Comparison of ENCODE assay signal across 21 mouse cellular contexts in the genomic region with DNA sequence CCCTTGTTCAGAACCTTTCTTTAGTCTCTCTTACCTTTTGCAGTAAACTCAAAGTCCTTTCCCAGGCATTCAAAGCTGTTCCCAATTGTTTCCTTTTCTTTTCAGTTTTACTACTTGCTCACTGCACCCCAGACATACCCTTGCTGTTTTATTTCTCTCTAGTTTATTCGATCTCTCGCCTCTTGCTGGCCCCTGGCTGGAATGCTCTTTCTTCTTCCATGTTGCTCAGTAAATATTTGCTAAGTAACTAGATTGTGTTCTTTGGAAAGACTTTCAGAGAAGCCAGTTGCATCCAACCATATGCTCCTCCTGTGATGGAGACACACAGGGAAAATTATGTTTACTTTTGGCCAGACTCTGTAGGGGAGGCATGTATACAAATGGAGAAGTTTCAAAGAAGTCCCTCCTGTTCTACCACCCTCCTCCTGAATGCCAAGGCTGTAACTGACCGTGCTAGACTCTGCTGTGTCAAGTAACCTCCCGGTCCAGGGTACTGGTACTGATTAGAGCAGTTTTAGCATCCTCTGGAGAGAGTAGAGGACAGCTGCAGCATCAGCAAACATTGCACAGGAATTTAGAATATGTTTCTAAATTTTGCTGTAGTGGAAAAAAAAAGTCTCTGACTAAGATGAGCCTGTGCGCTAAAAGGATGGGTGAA. TPM values are rescaled to one million over a fixed set of nuclear protein-coding genes. Genes with fewer than 3 reads are reported as not detected.
DNase-seq lines count a peak whose midpoint lies in the region; ATAC-seq and TF ChIP-seq lines count a peak whose summit lies in the region.
"Had no signal": no experiment of that assay in that cellular context is flagged by ENCODE, and none has a peak within 500 bp of the region (broad histone marks: within the 10 kb centered on the region; RNA-seq: fewer than 3 reads in every experiment).

No protein-coding gene starts in this region.

- no peaks in the 10 kb centered on the region for H3K36me3 ChIP-seq in heart, postnatal 0 days (replicated peaks; ENCODE audit: control insufficient read depth, insufficient read depth, low read length)
- no peaks in the 10 kb centered on the region for H3K36me3 ChIP-seq in lung, embryonic 14.5 days (ENCODE audit: insufficient read depth)
- no peaks in the 10 kb centered on the region for H3K36me3 ChIP-seq in embryonic facial prominence, embryonic 14.5 days (ENCODE audit: control insufficient read depth, insufficient read depth, low read length)
- no peaks in the 10 kb centered on the region for H3K36me3 ChIP-seq in limb, embryonic 13.5 days
- H3K36me3 ChIP-seq in thymus, adult 2 months (ENCODE audit: control insufficient read depth, insufficient read depth, low read length), result no peaks in the 10 kb centered on the region
- H3K36me3 ChIP-seq: embryonic facial prominence, embryonic 12.5 days; heart, embryonic 10.5 days; hindbrain, embryonic 10.5 days; liver, embryonic 12.5 days; lung, embryonic 15.5 days; midbrain, embryonic 13.5 days had no signal

- DNase-seq in heart, postnatal 0 days (ENCODE audit: low spot score), result peak; percentile 37
- no peak for DNase-seq in heart, postnatal 4 days
- DNase-seq in lung, embryonic 14.5 days, result peak; percentile 44
- no peak for DNase-seq in lung, adult 18-20 months
- DNase-seq in embryonic facial prominence, embryonic 14.5 days (ENCODE audit: low spot score), result peak; percentile 52
- no peak for DNase-seq in thymus, adult 2 months
- DNase-seq in cerebellum, postnatal 10 days, result no peak
- DNase-seq: adrenal gland, postnatal 25 days; cerebellum, adult 9-10 months; gastrocnemius, postnatal 10 days; left cerebral cortex, postnatal 4 days; right cerebral cortex, postnatal 14 days had no signal

- peaks cover 22% of the 10 kb centered on the region for H3K4me1 ChIP-seq in heart, postnatal 0 days (ENCODE audit: control insufficient read depth, insufficient read depth)
- peaks cover 21% of the 10 kb centered on the region; the same call in 1 of the 2 replicates for H3K4me1 ChIP-seq in lung, embryonic 14.5 days (ENCODE audit: insufficient read depth)
- peaks cover 7% of the 10 kb centered on the region for H3K4me1 ChIP-seq in embryonic facial prominence, embryonic 14.5 days (ENCODE audit: control insufficient read depth, insufficient read depth, low read length)
- H3K4me1 ChIP-seq in limb, embryonic 13.5 days, result peaks cover 12% of the 10 kb centered on the region
- no peaks in the 10 kb centered on the region for H3K4me1 ChIP-seq in thymus, adult 2 months (replicated peaks; ENCODE audit: control insufficient read depth, insufficient read depth, low read length)
- H3K4me1 ChIP-seq: hindbrain, embryonic 10.5 days; liver, embryonic 12.5 days; midbrain, embryonic 13.5 days had no signal

- no peaks in the 10 kb centered on the region for H3K9me3 ChIP-seq in heart, postnatal 0 days (replicated peaks; ENCODE audit: control insufficient read depth, low read length)
- H3K9me3 ChIP-seq in lung, embryonic 14.5 days (ENCODE audit: low read depth, low read length), result no peaks in the 10 kb centered on the region
- no peaks in the 10 kb centered on the region for H3K9me3 ChIP-seq in embryonic facial prominence, embryonic 14.5 days (ENCODE audit: control insufficient read depth, low read length)
- H3K9me3 ChIP-seq in limb, embryonic 13.5 days, result no peaks in the 10 kb centered on the region
- H3K9me3 ChIP-seq: embryonic facial prominence, embryonic 12.5 days; heart, embryonic 10.5 days; hindbrain, embryonic 10.5 days; liver, embryonic 12.5 days; lung, embryonic 15.5 days; midbrain, embryonic 13.5 days had no signal

- H3K27me3 ChIP-seq in heart, postnatal 0 days (ENCODE audit: control insufficient read depth, insufficient read depth, low read length), result no peaks in the 10 kb centered on the region
- no peaks in the 10 kb centered on the region for H3K27me3 ChIP-seq in lung, embryonic 14.5 days (ENCODE audit: insufficient read depth, low read length)
- H3K27me3 ChIP-seq in embryonic facial prominence, embryonic 14.5 days (replicated peaks; ENCODE audit: control insufficient read depth, insufficient read depth, low read length), result no peaks in the 10 kb centered on the region
- no peaks in the 10 kb centered on the region for H3K27me3 ChIP-seq in limb, embryonic 13.5 days
- H3K27me3 ChIP-seq in thymus, adult 2 months (ENCODE audit: control insufficient read depth, insufficient read depth, low read length), result no peaks in the 10 kb centered on the region
- H3K27me3 ChIP-seq: embryonic facial prominence, embryonic 12.5 days; lung, embryonic 15.5 days; midbrain, embryonic 13.5 days had no signal

- H3K9ac ChIP-seq in heart, postnatal 0 days (replicated peaks; ENCODE audit: low read depth, low read length), result no peak overlapping the region
- H3K9ac ChIP-seq in lung, embryonic 14.5 days, result no peak overlapping the region
- no peak overlapping the region for H3K9ac ChIP-seq in embryonic facial prominence, embryonic 14.5 days (ENCODE audit: low read depth, low read length)
- no peak overlapping the region for H3K9ac ChIP-seq in limb, embryonic 13.5 days
- H3K9ac ChIP-seq: embryonic facial prominence, embryonic 12.5 days; liver, embryonic 12.5 days; lung, embryonic 15.5 days; midbrain, embryonic 13.5 days had no signal

- no peak for TF ChIP-seq CTCF in heart, postnatal 0 days (IDR thresholded peaks at IDR 0.05; ENCODE audit: low read depth)
- TF ChIP-seq CTCF in lung, embryonic 14.5 days (IDR thresholded peaks at IDR 0.05; ENCODE audit: low read depth), result no peak
- no peak for TF ChIP-seq CTCF in thymus, adult 2 months (IDR thresholded peaks at IDR 0.05; ENCODE audit: borderline replicate concordance, control insufficient read depth, extremely low read depth, insufficient read depth, low read length, poor library complexity)

- TF ChIP-seq POLR2A in thymus, adult 2 months (IDR thresholded peaks at IDR 0.05; ENCODE audit: control insufficient read depth, extremely low read depth, insufficient read depth, low read length, poor library complexity), result no peak

- WGBS in heart, postnatal 0 days, result 55% methylated on average over 5 of the region's 5 CpGs
- WGBS in lung, embryonic 14.5 days, result 33% methylated on average over 5 of the region's 5 CpGs
- 42% methylated on average over 5 of the region's 5 CpGs for WGBS in embryonic facial prominence, embryonic 14.5 days
- WGBS in limb, embryonic 13.5 days, result 36% methylated on average over 5 of the region's 5 CpGs
- 90% methylated on average over 5 of the region's 5 CpGs for WGBS in thymus, adult 2 months

- no peak for ATAC-seq in heart, postnatal 0 days (ENCODE audit: insufficient read depth, low read depth)
- peak; percentile 75 for ATAC-seq in lung, embryonic 14.5 days (ENCODE audit: insufficient read depth)
- ATAC-seq in embryonic facial prominence, embryonic 14.5 days (ENCODE audit: low read depth), result peak; percentile 76
- peak; percentile 54; the same call in 1 of the 2 replicates for ATAC-seq in limb, embryonic 13.5 days (ENCODE audit: low FRiP score, low read depth)
- ATAC-seq: forebrain, embryonic 14.5 days; liver, embryonic 12.5 days; midbrain, embryonic 13.5 days had no signal

- no peak for TF ChIP-seq EP300 in heart, postnatal 0 days (IDR thresholded peaks at IDR 0.05; ENCODE audit: low read depth)

- H3K4me2 ChIP-seq in heart, postnatal 0 days (ENCODE audit: low read depth, low read length), result no peak overlapping the region
- H3K4me2 ChIP-seq in lung, embryonic 14.5 days, result no peak overlapping the region
- no peak overlapping the region for H3K4me2 ChIP-seq in embryonic facial prominence, embryonic 14.5 days (ENCODE audit: low read depth, low read length)
- H3K4me2 ChIP-seq in limb, embryonic 13.5 days (replicated peaks), result no peak overlapping the region
- H3K4me2 ChIP-seq: embryonic facial prominence, embryonic 12.5 days; liver, embryonic 12.5 days; lung, embryonic 15.5 days; midbrain, embryonic 13.5 days had no signal

- H3K4me3 ChIP-seq in heart, postnatal 0 days (ENCODE audit: low read depth, low read length), result no peak overlapping the region
- H3K4me3 ChIP-seq in lung, embryonic 14.5 days (ENCODE audit: low read depth, low read length), result no peak overlapping the region
- no peak overlapping the region for H3K4me3 ChIP-seq in embryonic facial prominence, embryonic 14.5 days (ENCODE audit: low read depth, low read length)
- no peak overlapping the region for H3K4me3 ChIP-seq in limb, embryonic 13.5 days
- H3K4me3 ChIP-seq in thymus, adult 2 months (ENCODE audit: control insufficient read depth, insufficient read depth, low read length), result no peak overlapping the region
- H3K4me3 ChIP-seq: embryonic facial prominence, embryonic 12.5 days; heart, embryonic 10.5 days; hindbrain, embryonic 10.5 days; left cerebral cortex, adult 2 months; liver, embryonic 12.5 days; lung, embryonic 15.5 days; midbrain, embryonic 13.5 days had no signal

- no peak overlapping the region for H3K27ac ChIP-seq in heart, postnatal 0 days (ENCODE audit: low read depth)
- H3K27ac ChIP-seq in lung, embryonic 14.5 days (ENCODE audit: low read depth), result no peak overlapping the region; the same call in 1 of the 2 replicates
- H3K27ac ChIP-seq in embryonic facial prominence, embryonic 14.5 days (replicated peaks; ENCODE audit: low read depth, low read length), result 0 out of 2 replicates have a peak overlapping the region, but pooled peaks have one; percentile 33
- no peak overlapping the region for H3K27ac ChIP-seq in limb, embryonic 13.5 days
- H3K27ac ChIP-seq in thymus, adult 2 months (ENCODE audit: control insufficient read depth, insufficient read depth, low read length), result no peak overlapping the region
- H3K27ac ChIP-seq: embryonic facial prominence, embryonic 12.5 days; hindbrain, embryonic 10.5 days; left cerebral cortex, adult 2 months; liver, embryonic 12.5 days; lung, embryonic 15.5 days; midbrain, embryonic 13.5 days had no signal

RNA-seq across cellular contexts. Expression of gene Ahcyl1, which starts 18.0 kb away (rescaled TPM):
- 19.2 and 32.0 TPM in 2 replicates for total RNA-seq in heart, postnatal 0 days (2014; rRNA removed; ENCODE audit: low replicate concordance)
- 39.4 and 43.3 TPM in 2 replicates for polyA plus RNA-seq in heart, postnatal 0 days (2015; fragmentation: Nextera tagmentation; extraction: Ambion mirVana)
- 10 to 100 TPM; 92.0 to 95.7 TPM for total RNA-seq in heart, postnatal 4 days (2021)
- 106 and 107 TPM in 2 replicates for polyA plus RNA-seq in lung, embryonic 14.5 days (2014; fragmentation: Nextera tagmentation; extraction: Ambion mirVana)
- polyA plus RNA-seq in embryonic facial prominence, embryonic 14.5 days (2014; fragmentation: Nextera tagmentation; extraction: Ambion mirVana), result 89.3 and 95.0 TPM in 2 replicates
- polyA plus RNA-seq in limb, embryonic 13.5 days (2015; fragmentation: Nextera tagmentation; extraction: Ambion mirVana), result 83.6 and 86.4 TPM in 2 replicates
- polyA plus RNA-seq in thymus, adult 2 months (2012; rRNA removed), result 54.4 and 61.2 TPM in 2 replicates

RNA-seq across cellular contexts. Expression of gene Csf1, which starts 45.9 kb away (rescaled TPM):
- total RNA-seq in heart, postnatal 0 days (2014; rRNA removed; ENCODE audit: low replicate concordance), result 18.2 and 23.6 TPM in 2 replicates
- 7.7 and 8.1 TPM in 2 replicates for polyA plus RNA-seq in heart, postnatal 0 days (2015; fragmentation: Nextera tagmentation; extraction: Ambion mirVana)
- total RNA-seq in heart, postnatal 4 days (2021), result 10 to 100 TPM; 14.8 to 15.4 TPM
- polyA plus RNA-seq in lung, embryonic 14.5 days (2014; fragmentation: Nextera tagmentation; extraction: Ambion mirVana), result 9.3 and 12.9 TPM in 2 replicates
- polyA plus RNA-seq in embryonic facial prominence, embryonic 14.5 days (2014; fragmentation: Nextera tagmentation; extraction: Ambion mirVana), result 18.1 and 21.4 TPM in 2 replicates
- polyA plus RNA-seq in limb, embryonic 13.5 days (2015; fragmentation: Nextera tagmentation; extraction: Ambion mirVana), result 8.8 and 10.2 TPM in 2 replicates
- polyA plus RNA-seq in thymus, adult 2 months (2012; rRNA removed), result 10.7 and 12.5 TPM in 2 replicates

Comparison
In these comparisons a context has a peak if more than half of its experiments do, and no peak if none do; other contexts are left out.
1. DNase-seq: peak in heart, postnatal 0 days (single experiment), lung, embryonic 14.5 days (single experiment) and embryonic facial prominence, embryonic 14.5 days (single experiment); none in heart, postnatal 4 days (single experiment), lung, adult 18-20 months (0 of 2), thymus, adult 2 months (single experiment) and cerebellum, postnatal 10 days (0 of 2).